Mouse (Mus musculus) cortical plate, adult 2 months (tissue): Measurements from ENCODE around the gene Tanc1.

ENCODE experiments used
- CTCF ChIP-seq: fragments of 200-500 bp; IDR thresholded peaks from 2 replicates; pipeline ENCODE4 v1.5.1; 2011; ENCODE audit warnings: mild to moderate bottlenecking, control low read depth, low read length; ENCODE audit not compliant: insufficient read depth; ENCODE audit errors: extremely low read depth
- POLR2A ChIP-seq: fragments of 200-500 bp; IDR thresholded peaks from 2 replicates; pipeline ENCODE4 v1.6.1; 2011; ENCODE audit warnings: mild to moderate bottlenecking, low read length, control low read depth; ENCODE audit not compliant: insufficient read depth; ENCODE audit errors: extremely low read depth

DNA sequence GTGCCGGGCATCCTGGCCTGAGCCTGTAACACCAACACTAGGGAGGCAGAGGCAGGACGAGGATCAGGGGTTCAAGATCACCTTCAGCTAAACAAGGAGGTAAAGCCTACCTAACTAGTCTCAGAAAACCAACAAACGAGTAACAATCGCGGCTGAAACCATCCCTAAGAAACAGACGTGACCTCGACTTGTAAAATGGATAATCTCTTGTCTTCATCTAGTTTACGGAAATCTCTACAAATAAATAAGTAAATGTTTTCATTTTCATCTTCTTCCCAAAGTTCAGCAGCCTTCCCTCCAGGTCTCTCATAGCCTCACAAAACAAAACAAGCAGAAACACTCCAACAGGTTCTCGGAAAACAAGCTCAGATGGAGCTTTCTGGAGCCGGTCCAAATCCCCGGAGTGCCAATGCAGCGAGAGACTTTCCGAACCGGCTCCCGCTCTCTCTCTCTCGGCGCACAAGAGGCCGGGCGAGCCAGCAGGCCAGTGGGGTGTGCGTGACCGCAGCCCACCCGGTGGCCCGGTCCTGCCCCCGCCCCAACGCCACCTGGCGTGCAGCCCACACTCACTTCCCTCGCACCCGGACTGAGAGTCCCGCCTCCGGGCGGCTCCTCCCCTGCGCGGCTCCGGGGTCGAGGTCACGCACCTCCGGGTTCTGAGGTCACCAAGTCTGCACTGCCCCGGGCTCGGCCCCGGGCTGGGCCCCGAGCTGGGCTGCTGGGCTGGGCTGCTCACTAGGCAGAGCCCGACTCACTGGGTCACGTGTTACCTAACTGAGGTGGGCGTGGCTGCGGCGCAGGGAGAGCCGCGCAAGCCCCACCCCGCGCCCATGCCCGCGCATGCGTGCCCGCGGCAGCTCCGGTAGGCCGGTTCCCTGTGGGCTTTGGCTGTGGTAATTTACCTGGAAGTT is 270.2 kb downstream of the Tanc1 start, which contains the start of gene Wdsub1:
- TF ChIP-seq CTCF (no peak), POLR2A (peak; percentile 72)
